Mouse (Mus musculus) duodenum, adult 2 months (tissue): ENCODE data around the gene Gm20683. TPM values are rescaled to one million over a fixed set of nuclear protein-coding genes. Genes with fewer than 3 reads are reported as not detected.

Experiments
- polyA plus RNA-seq: library from polyadenylated mRNA; depleted of rRNA; stranded (reverse); fragments of >200 nt; gene quantifications from 2 replicates; pipeline ENCODE4 v1.2.3, GENCODE M21; 2012; ENCODE audit warnings: low replicate concordance; rRNA removed

The Gm20683 gene
- polyA plus RNA-seq, 1 experiment: 68.5 TPM

Other genes with a start within 250 kb of the Gm20683 start
- gene Gng13, start 124.6 kb downstream of the Gm20683 start, polyA plus RNA-seq: 0.23 TPM in 1 of 2 replicates, not detected in the other
- 10.7 and 13.7 TPM in 2 replicates for gene Chtf18, start 114.3 kb downstream of the Gm20683 start, polyA plus RNA-seq
- gene Rpusd1, start 114.1 kb downstream of the Gm20683 start, polyA plus RNA-seq: 23.9 and 28.5 TPM in 2 replicates
- 0.27 and 0.29 TPM in 2 replicates for gene Mslnl, start 105.7 kb downstream of the Gm20683 start, polyA plus RNA-seq
- gene Msln, start 87.4 kb downstream of the Gm20683 start, polyA plus RNA-seq: 2.2 and 3.4 TPM in 2 replicates
- gene Narfl, start 68.0 kb downstream of the Gm20683 start, polyA plus RNA-seq: 11.9 and 15.5 TPM in 2 replicates
- 26.8 and 27.4 TPM in 2 replicates for gene Haghl, start 56.1 kb downstream of the Gm20683 start, polyA plus RNA-seq
- 0.06 TPM in 1 of 2 replicates, not detected in the other for gene Ccdc78, start 55.2 kb downstream of the Gm20683 start, polyA plus RNA-seq
- gene Fam173a, start 48.9 kb downstream of the Gm20683 start, polyA plus RNA-seq: 94.1 and 137 TPM in 2 replicates
- gene AC134908.4, start 46.1 kb downstream of the Gm20683 start, polyA plus RNA-seq: not detected in 2 replicates
- 29.1 and 38.2 TPM in 2 replicates for gene Metrn, start 44.6 kb downstream of the Gm20683 start, polyA plus RNA-seq
- gene Fbxl16, start 32.7 kb downstream of the Gm20683 start, polyA plus RNA-seq: 2.5 and 4.1 TPM in 2 replicates
- 27.2 and 27.4 TPM in 2 replicates for gene Wdr24, start 18.1 kb downstream of the Gm20683 start, polyA plus RNA-seq
- 43.0 and 55.8 TPM in 2 replicates for gene Jmjd8, start 12.9 kb downstream of the Gm20683 start, polyA plus RNA-seq
- 105 and 167 TPM in 2 replicates for gene Stub1, start 8.4 kb downstream of the Gm20683 start, polyA plus RNA-seq
- gene Rhbdl1, start 4.5 kb downstream of the Gm20683 start, polyA plus RNA-seq: 6.5 and 12.9 TPM in 2 replicates
- 122 and 144 TPM in 2 replicates for gene Rhot2, start 3.1 kb upstream of the Gm20683 start, polyA plus RNA-seq
- 9.5 and 30.5 TPM in 2 replicates for gene Wdr90, start 19.7 kb upstream of the Gm20683 start, polyA plus RNA-seq
- gene Mcrip2, start 27.0 kb upstream of the Gm20683 start, polyA plus RNA-seq: 135 and 209 TPM in 2 replicates
- 162 and 249 TPM in 2 replicates for gene Mettl26, start 33.3 kb upstream of the Gm20683 start, polyA plus RNA-seq
- 1.3 and 1.9 TPM in 2 replicates for gene Wfikkn1, start 39.1 kb upstream of the Gm20683 start, polyA plus RNA-seq
- 38.2 and 46.0 TPM in 2 replicates for gene Rab40c, start 78.0 kb upstream of the Gm20683 start, polyA plus RNA-seq
- 69.2 and 87.1 TPM in 2 replicates for gene Pigq, start 103.2 kb upstream of the Gm20683 start, polyA plus RNA-seq
- gene Nhlrc4, start 103.2 kb upstream of the Gm20683 start, polyA plus RNA-seq: not detected in 2 replicates
- not detected in 2 replicates for gene A930017K11Rik, start 110.8 kb upstream of the Gm20683 start, polyA plus RNA-seq
- gene Capn15, start 144.0 kb upstream of the Gm20683 start, polyA plus RNA-seq: 74.2 and 92.9 TPM in 2 replicates
- gene Rab11fip3, start 227.8 kb upstream of the Gm20683 start, polyA plus RNA-seq: 46.4 and 91.6 TPM in 2 replicates
- gene Decr2, start 248.6 kb upstream of the Gm20683 start, polyA plus RNA-seq: 15.3 and 18.5 TPM in 2 replicates